Mouse (Mus musculus): ENCODE results near the gene Rell1. TPM values are rescaled to one million over a fixed set of nuclear protein-coding genes. Genes with fewer than 3 reads are reported as not detected.
"Not testable (repeated sequence)": the region's sequence is repeated elsewhere in the genome, so short reads cannot be mapped to it uniquely, and the experiment has no call there.

The Rell1 gene
- total RNA-seq, 2 experiments from 2014 or later: 10.9 to 36.1 TPM

DNA sequence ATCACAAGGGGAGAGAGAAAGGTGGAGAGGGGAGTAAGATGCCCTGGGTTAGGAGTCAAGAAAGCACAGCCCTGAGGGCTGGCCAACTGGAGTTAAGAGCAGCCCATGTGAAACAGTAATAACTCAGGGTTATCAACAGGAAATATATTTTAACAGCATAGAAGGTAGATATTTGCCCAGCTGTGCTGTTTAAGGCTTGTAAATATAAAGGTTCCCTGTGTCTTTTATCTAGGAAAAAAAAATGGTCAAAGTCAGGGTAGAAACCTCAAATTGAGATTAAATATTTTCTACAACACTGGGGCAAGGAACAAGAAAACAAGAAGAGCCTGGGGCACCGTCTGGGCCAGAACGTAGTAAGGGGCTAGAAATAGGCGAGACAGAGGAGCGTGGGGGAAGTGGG, 61.2 kb downstream of the Rell1 start:
- no peak for ATAC-seq (replicated peaks; ENCODE audit: low FRiP score, poor library complexity, severe bottlenecking)

DNA sequence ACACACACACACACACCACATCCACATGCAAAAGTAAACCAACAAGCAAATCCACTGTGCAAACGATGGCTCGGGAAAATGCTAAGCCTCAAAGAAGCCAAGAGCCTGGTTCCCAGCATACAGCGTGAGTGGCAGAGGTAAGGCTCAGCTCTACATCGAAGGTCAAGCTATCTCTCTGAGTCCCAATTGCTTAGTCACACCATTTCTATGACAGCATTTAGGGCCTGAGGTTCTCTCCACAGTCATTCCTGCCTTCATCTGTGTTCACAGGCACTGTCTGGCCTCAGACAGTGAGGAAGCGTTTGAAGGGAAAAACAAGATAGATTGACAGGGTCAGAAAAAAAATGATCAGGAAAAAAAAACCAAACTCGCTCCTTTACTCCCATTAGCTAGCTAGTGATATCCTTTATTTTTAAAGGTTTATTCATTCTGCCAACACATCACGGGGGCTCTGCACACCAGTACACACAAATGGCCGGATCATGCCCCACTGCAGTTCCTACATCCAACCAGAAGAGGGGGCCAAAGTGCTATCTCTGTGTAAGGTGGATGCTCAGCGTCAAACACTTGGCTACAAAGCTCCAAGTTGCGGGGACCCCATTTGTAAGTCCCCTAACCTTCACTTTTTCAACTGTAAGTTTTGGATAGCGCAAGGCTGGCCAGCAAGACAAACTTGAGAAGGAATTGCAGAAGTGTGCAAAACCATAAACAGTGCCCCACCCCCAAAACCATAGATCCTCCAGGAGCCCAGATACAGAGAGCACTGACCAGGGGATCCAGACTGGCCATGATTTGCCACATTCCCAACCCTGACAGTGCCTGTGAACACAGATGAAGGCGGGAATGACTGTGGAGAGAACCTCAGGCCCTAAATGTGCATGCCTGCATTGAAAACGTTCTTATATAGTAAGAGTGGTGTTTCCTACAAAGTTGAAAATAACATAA, 62.3 kb downstream of the Rell1 start:
- peak; percentile 91 for ATAC-seq (replicated peaks; ENCODE audit: low FRiP score, poor library complexity, severe bottlenecking)

DNA sequence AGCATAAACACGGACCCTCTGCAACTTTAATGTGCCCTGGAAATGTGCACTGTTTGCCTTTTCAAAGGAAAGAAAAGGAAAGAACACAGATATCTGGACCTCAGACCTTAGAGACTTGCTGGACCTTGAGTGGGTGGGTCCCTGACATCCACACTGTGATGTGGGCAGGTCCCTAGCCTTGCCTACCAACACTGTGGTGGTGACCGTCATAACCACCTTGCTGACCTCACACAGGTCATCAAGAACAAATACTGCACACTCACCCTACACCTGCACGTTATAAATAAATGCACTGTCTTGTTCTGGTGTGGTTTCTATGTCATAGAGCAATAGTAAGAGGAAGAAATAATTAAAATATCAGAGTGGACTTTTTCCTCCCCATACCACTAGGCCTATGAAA, 65.4 kb downstream of the Rell1 start:
- ATAC-seq (replicated peaks; ENCODE audit: low FRiP score, poor library complexity, severe bottlenecking): no peak

DNA sequence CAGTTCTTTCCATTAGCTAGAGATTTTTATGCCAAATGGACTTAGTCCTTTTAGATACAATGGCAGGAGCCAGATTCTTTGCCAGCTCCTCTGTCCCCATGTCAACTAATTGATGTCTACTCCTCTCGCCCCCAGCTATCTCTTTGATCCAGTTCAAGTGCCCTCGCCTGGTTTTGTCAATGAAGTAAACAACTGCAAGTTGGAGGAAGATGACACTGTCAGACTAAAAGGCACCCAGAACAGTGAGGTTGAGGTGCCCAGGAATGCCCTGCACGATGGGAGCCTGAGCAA, 70.9 kb downstream of the Rell1 start:
- no peak for ATAC-seq (replicated peaks; ENCODE audit: low FRiP score, poor library complexity, severe bottlenecking)

DNA sequence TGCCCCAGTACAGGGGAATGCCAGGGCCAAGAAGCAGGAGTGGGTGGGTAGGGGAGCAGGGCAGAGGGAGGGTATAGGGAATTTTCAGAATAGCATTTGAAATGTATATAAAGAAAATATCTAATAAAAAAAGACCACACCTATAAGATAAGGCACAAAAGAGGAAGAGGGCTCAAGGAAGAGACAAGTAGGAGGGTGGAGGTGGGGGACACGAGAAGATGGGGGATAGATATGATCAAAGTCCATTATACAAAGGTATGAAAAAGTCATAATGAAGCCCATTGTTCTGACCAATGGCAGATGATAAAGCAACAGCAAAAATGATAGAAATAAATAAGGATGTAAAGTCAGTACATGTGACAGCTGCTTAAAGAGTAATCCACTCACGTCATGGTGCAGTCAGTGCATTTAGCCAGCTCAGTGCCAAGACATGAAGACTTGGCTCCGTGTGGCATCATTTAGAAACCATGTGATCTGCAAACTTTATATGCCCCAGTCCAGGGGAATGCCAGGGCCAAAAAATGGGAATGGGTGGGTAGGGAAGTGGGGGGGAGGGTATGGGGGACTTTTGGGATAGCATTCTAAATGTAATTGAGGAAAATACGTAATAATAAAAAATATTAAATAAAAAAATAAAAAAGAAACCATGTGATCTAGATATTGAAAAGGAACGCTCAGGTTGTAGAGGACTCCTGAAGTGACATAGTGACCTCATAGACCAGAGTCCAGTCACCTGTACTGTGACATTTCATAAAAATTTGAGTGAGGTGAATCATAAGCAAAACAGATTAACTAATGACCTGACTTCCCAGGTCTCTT, 71.5 kb downstream of the Rell1 start:
- not testable (repeated sequence) for ATAC-seq (replicated peaks; ENCODE audit: low FRiP score, poor library complexity, severe bottlenecking)

DNA sequence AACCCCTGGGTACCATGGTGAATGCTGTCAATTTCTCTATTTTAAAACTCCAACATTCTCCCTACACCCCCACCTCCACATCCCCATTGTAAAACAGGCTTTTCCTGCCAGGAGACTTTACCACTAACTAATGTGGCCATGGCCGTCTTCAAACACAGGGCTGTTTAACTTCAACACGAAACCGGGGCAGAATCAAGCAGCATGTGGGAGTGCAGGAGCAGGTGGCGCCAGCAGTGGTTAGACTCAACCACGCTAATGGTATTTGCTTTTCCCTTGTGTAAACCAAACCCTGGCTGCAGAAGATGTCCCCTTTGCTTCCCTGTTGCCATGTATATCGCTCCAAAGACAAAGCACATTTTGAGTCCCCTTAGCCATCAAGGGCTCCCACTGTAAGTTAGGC, 76.8 kb downstream of the Rell1 start:
- ATAC-seq (replicated peaks; ENCODE audit: low FRiP score, poor library complexity, severe bottlenecking): no peak

DNA sequence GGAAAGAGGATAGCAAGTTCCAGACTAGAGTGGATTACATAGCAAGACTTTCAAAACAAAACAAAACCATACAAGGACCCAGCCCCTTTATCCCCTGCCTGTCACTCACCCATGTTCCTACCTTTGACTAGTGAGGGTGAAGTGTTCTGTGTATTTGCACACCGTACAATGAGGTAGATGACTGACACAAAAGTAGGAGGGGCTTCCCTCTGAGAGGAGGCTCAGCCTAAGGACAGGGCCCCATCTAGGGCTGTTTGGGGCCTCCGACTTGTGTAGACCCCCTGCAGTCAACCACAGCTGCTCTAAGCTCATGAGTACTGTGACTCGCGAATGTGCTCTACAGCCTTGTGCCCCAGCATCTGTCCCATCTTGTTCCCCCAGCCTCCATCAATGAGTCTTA, 77.5 kb downstream of the Rell1 start:
- ATAC-seq (replicated peaks; ENCODE audit: low FRiP score, poor library complexity, severe bottlenecking): no peak

DNA sequence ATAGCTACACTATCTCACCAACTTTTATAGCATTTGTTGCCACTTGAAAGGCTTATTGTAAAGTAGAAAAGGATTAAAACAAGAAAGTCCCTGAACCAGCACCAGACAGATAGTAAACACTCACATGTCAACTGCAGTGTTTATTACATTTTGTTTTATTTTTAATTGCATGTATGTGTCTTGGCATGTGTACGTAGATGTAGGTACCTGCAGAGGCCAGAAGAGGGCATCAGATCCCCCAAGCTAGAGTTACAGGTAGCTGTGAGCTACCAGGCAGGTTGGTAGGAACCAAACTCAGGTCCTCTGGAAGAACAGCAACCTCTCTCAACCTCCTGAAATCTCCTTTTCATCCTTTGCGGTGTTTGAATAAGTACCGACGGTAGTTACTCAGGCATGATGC, 81.6 kb downstream of the Rell1 start:
- ATAC-seq (replicated peaks; ENCODE audit: low FRiP score, poor library complexity, severe bottlenecking): no peak

DNA sequence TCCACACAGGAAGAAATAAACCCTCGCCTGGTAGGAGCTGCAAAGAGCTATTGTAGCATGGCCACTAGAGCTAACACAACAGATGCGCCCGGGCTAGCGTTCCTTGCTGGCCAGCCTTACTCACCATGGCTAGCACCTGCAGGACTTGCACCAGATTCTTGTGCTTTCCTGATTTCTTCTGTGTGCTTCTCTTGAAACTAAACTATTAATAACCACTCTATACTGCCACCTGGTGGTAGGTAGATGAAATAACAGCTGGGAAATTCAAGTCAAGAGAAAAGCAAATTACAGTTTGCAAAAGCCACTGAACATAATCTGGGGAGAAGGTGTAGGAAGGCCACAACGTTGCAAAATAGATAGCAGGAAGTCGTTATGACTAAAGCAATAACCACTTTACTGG, 82.0 kb downstream of the Rell1 start:
- peak; percentile 46 for ATAC-seq (replicated peaks; ENCODE audit: low FRiP score, poor library complexity, severe bottlenecking)

DNA sequence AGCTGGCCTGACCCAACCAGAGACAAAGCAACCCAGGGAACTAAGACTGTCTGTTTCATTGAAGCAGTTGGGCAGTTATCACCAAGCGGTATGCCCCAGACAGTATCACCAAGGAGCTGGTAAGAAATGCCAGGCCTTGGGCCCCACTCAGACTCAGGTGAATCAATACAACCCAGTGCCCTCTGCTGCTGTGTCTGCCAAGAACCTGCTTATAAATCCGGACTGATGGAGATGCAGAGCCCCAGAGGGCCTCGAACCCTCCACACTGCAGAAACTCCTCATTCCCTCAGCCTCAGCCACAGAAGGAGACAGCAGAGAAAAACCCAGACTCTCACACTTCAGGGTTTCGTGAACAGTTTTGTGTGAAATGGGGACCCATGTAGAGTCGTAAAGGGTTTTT, 82.4 kb downstream of the Rell1 start:
- no peak for ATAC-seq (replicated peaks; ENCODE audit: low FRiP score, poor library complexity, severe bottlenecking)

DNA sequence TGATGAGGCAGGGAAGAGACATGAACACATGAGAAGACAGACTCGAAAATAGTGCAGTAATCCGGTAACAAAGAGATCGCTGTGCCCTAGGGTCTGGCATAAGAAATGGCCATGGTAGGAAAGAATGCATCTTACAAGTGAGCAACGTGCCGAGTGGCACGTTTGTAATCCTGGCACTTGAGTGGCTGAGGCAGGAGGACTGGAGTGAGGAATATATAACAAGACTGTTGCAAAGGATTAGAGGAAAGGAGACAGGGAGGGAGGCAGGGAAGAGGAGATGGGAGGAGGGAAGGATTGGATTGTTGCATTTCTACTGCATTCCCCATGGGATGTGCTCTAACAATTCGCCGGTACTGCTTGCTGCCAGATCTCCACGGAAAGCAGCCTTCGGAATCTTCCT, 89.7 kb downstream of the Rell1 start:
- ATAC-seq (replicated peaks; ENCODE audit: low FRiP score, poor library complexity, severe bottlenecking): no peak

DNA sequence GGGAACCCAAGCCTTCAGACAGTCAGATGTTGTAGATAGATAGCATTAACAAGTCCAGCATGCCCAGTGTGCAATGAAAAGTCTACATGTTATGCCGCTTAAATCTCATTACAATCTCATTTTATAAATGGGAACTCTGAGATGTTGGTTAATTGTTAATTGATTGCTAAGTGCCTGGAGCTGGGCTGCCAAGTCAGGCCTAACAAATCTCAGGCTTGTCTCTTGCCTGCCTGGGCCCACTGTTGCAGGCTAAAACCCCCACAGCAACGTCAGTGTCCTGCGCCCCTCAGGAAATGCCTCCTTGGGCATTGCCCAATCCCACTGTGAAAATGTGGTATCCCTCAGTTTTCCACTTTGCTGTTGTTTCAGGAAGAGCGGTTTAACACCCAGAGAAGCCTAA, 92.6 kb downstream of the Rell1 start:
- no peak for ATAC-seq (replicated peaks; ENCODE audit: low FRiP score, poor library complexity, severe bottlenecking)

DNA sequence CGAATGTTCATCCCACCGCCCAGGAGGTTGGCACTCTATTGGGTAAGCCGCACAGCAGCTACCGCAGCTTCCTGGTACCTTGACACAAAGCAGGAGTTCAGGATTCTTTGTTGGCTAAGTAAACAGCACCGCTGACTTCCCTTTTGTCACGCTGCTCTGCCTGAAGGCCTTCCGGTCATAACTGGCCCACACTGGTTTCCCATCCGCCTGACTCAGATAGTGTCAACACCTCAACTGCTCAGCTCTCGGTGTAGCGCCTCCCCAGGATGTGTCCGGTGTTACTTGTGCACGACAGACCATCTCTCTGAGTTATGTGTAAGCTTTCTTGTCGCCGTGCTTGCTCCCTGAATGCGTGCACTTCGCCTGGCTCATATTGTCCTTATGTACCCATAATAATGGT, 93.8 kb downstream of the Rell1 start:
- ATAC-seq (replicated peaks; ENCODE audit: low FRiP score, poor library complexity, severe bottlenecking): no peak

DNA sequence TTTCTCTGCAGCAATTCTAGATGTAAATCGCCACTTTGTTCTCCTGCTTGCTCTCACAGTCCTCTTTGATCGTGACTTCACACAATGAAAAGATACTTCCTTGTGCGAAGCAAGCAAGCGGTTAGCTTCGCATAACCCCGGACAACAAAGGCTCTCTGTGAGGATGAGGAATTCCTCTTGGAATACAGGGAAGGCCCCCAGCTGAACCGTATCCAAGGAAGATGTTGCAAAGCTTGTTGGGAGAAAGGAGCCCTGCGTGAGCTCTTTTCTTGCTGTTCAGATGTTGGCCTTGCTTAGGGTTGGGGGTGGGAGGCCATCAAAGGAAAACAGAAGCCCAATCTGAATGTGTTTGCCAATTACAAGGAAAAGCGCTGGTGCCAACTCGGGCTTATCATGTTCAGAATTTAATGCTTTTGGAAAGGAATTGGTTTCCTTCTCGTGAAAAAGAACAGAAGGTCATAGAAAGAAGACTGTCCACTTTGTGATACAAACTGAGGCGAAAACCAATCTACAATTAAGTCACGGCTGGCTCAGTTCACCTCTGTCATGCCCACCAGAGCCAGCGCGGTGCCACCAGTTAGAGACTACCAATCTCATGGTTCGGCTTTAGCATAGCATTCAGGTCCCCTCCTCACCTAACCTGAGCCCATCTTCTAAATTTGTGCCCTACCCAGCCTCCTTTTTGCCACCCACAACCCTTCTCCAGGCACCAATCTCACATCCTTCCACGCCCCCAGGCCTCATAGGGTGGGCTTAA, 96.3 kb downstream of the Rell1 start:
- no peak for ATAC-seq (replicated peaks; ENCODE audit: low FRiP score, poor library complexity, severe bottlenecking)

DNA sequence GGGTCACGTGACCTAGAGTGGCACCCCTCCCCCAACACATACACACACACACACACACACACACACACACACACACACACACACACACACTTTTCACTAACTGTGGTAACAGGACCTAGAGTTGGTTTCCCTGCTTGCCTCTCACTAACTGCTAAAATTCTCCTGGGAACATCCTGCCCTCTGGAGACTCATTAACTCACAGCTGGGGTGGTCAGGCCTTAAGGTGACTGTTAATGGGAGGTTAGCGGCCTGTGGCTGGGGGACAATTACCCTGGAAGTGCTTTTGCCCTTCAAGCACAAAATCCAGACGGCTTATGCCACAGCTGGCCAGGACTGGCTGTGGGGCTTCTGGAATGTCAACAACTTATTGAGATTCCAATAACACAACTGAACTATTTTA, 101.3 kb downstream of the Rell1 start:
- ATAC-seq (replicated peaks; ENCODE audit: low FRiP score, poor library complexity, severe bottlenecking): no peak

DNA sequence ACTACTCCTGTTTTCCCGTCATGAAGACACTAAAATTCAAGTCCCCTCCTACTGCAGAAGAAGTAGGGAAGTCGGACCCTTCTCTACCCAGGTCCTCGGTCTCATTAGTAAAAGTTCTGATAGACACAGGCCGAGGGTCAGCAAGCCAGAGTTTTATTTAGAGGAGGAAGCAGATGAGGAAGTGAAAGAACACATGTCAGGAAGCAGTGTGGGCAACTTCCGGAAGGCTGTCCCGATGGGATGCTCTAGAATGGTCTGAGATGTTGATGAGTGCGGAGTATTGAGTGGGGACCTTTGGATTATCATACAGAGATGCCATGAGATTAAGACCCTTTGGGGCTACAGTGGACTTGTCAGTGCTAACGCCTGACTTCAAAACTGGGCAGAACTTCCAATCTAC, 109.8 kb downstream of the Rell1 start:
- no peak for ATAC-seq (replicated peaks; ENCODE audit: low FRiP score, poor library complexity, severe bottlenecking)

Other genes with a start within 250 kb of the Rell1 start
- 0.77 TPM in 1 of 2 replicates, not detected in the other for gene 0610040J01Rik, start 156.5 kb downstream of the Rell1 start, total RNA-seq (2015; ENCODE audit: low replicate concordance)
- 2.4 TPM in 1 of 2 replicates, not detected in the other for gene 0610040J01Rik, start 156.5 kb downstream of the Rell1 start, total RNA-seq (2017; ENCODE audit: low replicate concordance)
- gene Pgm2, start 124.1 kb upstream of the Rell1 start, total RNA-seq (2015; ENCODE audit: low replicate concordance): 7.1 and 10.0 TPM in 2 replicates
- gene Pgm2, start 124.1 kb upstream of the Rell1 start, total RNA-seq (2017; ENCODE audit: low replicate concordance): 8.3 and 11.8 TPM in 2 replicates
- gene Tbc1d1, start 187.4 kb upstream of the Rell1 start, total RNA-seq (2015; ENCODE audit: low replicate concordance): 7.3 and 10.4 TPM in 2 replicates
- 9.6 and 11.0 TPM in 2 replicates for gene Tbc1d1, start 187.4 kb upstream of the Rell1 start, total RNA-seq (2017; ENCODE audit: low replicate concordance)